ENCODE assay signal across 14 mouse cellular contexts in the genomic region with DNA sequence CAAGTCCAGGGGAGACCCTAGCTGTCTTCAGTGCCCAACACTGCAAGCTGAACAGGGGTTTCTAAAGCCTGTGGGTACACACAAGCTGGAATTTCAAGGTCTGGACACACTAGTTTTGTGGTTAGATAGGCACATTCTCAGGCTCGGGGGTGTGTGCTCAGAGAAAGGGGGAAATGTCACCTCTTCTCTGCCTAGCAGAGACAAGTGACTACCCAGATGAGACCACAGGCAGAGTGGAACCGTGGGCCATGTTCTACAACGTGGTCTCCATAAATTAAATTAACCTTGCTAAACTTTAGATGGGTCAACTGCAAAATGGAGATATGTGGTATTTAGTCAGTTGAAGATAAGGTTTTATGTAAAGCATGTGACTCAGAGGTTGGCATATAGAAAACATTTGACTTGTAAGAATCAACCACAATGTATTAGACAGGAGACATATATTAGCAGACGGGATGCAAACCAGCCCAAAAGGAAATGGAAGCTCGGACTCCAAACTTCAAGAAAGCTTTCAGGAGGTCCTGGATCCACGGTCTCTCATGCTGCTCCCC. TPM values are rescaled to one million over a fixed set of nuclear protein-coding genes. Genes with fewer than 3 reads are reported as not detected.
DNase-seq lines count a peak whose midpoint lies in the region; ATAC-seq and TF ChIP-seq lines count a peak whose summit lies in the region.
"Had no signal": no experiment of that assay in that cellular context is flagged by ENCODE, and none has a peak within 500 bp of the region (broad histone marks: within the 10 kb centered on the region; RNA-seq: fewer than 3 reads in every experiment).

No protein-coding gene starts in this region.

- H3K4me3 ChIP-seq in liver, embryonic 11.5 days (ENCODE audit: low read depth, low read length): no peak overlapping the region
- no peak overlapping the region for H3K4me3 ChIP-seq in liver, embryonic 16.5 days (ENCODE audit: low read depth, low read length)
- no peak overlapping the region for H3K4me3 ChIP-seq in stomach, postnatal 0 days (ENCODE audit: low read depth, low read length)
- no peak overlapping the region for H3K4me3 ChIP-seq in hindbrain, embryonic 16.5 days (ENCODE audit: low read length)
- H3K4me3 ChIP-seq: lung, embryonic 15.5 days; neural tube, embryonic 12.5 days had no signal

- TF ChIP-seq EP300 in stomach, postnatal 0 days (optimal IDR thresholded peaks at IDR 0.05): no peak

- H3K9me3 ChIP-seq in liver, embryonic 11.5 days (ENCODE audit: control insufficient read depth, low read length): no peaks in the 10 kb centered on the region
- no peaks in the 10 kb centered on the region for H3K9me3 ChIP-seq in liver, embryonic 16.5 days (replicated peaks; ENCODE audit: control insufficient read depth, low read length)
- H3K9me3 ChIP-seq in stomach, postnatal 0 days (ENCODE audit: control insufficient read depth, low read length): no peaks in the 10 kb centered on the region
- no peaks in the 10 kb centered on the region for H3K9me3 ChIP-seq in hindbrain, embryonic 16.5 days (ENCODE audit: control insufficient read depth, low read length)
- H3K9me3 ChIP-seq: limb, embryonic 13.5 days; lung, embryonic 15.5 days; midbrain, embryonic 13.5 days; neural tube, embryonic 12.5 days had no signal

- no peak overlapping the region for H3K4me2 ChIP-seq in liver, embryonic 11.5 days
- H3K4me2 ChIP-seq in liver, embryonic 16.5 days (ENCODE audit: low read depth, low read length): peak overlapping the region; percentile 62
- H3K4me2 ChIP-seq in stomach, postnatal 0 days (replicated peaks; ENCODE audit: low read depth): no peak overlapping the region
- no peak overlapping the region for H3K4me2 ChIP-seq in hindbrain, embryonic 16.5 days (ENCODE audit: low read length)

- ATAC-seq in liver, embryonic 11.5 days (replicated peaks; ENCODE audit: low FRiP score): 0 out of 2 replicates have a peak, but pooled peaks have one; percentile 41
- ATAC-seq in erythroid progenitor cell, adult 5-6 weeks (replicated peaks; ENCODE audit: low FRiP score, poor library complexity, severe bottlenecking): 0 out of 2 replicates have a peak, but pooled peaks have one; percentile 15
- ATAC-seq in liver, embryonic 16.5 days (ENCODE audit: low read depth): no peak
- peak; percentile 28; the same call in 1 of the 2 replicates for ATAC-seq in stomach, postnatal 0 days (ENCODE audit: low FRiP score, low TSS enrichment)
- ATAC-seq in hindbrain, embryonic 16.5 days: no peak

- DNase-seq in liver, embryonic 11.5 days (ENCODE audit: low spot score): no peak
- no peak for DNase-seq in liver
- DNase-seq in stomach, postnatal 0 days (ENCODE audit: low spot score): no peak
- DNase-seq in cerebellum, adult 8-10 months: no peak
- DNase-seq in layer of hippocampus, postnatal 25 days (ENCODE audit: extremely low spot score in 1 of 2, low spot score in 1 of 2): no peak
- DNase-seq: gastrocnemius, postnatal 36 days; heart, postnatal 36 days had no signal

- H3K36me3 ChIP-seq in liver, embryonic 11.5 days (ENCODE audit: control insufficient read depth, insufficient read depth, low read length): no peaks in the 10 kb centered on the region
- no peaks in the 10 kb centered on the region for H3K36me3 ChIP-seq in liver, embryonic 16.5 days (ENCODE audit: control insufficient read depth, insufficient read depth)
- 0 out of 2 replicates have a peak, but pooled peaks cover 2% of the 10 kb centered on the region for H3K36me3 ChIP-seq in stomach, postnatal 0 days (ENCODE audit: control insufficient read depth, insufficient read depth, low read length)
- H3K36me3 ChIP-seq in hindbrain, embryonic 16.5 days (ENCODE audit: control insufficient read depth, insufficient read depth, low read length): no peaks in the 10 kb centered on the region
- H3K36me3 ChIP-seq: lung, embryonic 15.5 days; neural tube, embryonic 12.5 days had no signal

- no peak overlapping the region for H3K9ac ChIP-seq in liver, embryonic 11.5 days (ENCODE audit: low read depth, low read length)
- H3K9ac ChIP-seq in liver, embryonic 16.5 days (ENCODE audit: low read depth, low read length): no peak overlapping the region
- no peak overlapping the region for H3K9ac ChIP-seq in stomach, postnatal 0 days (ENCODE audit: low read length)
- no peak overlapping the region for H3K9ac ChIP-seq in hindbrain, embryonic 16.5 days (ENCODE audit: low read depth, low read length)
- H3K9ac ChIP-seq: lung, embryonic 15.5 days; neural tube, embryonic 12.5 days had no signal

- no peak for TF ChIP-seq CTCF in stomach, postnatal 0 days (IDR thresholded peaks at IDR 0.05; ENCODE audit: low read depth)

- H3K4me1 ChIP-seq in liver, embryonic 11.5 days (replicated peaks; ENCODE audit: control insufficient read depth, insufficient read depth, low read length): peaks cover 15% of the 10 kb centered on the region
- peaks cover 18% of the 10 kb centered on the region for H3K4me1 ChIP-seq in liver, embryonic 16.5 days (ENCODE audit: control insufficient read depth, low read depth, low read length)
- H3K4me1 ChIP-seq in stomach, postnatal 0 days (replicated peaks; ENCODE audit: control insufficient read depth, insufficient read depth): 0 out of 2 replicates have a peak, but pooled peaks cover 4% of the 10 kb centered on the region
- H3K4me1 ChIP-seq in hindbrain, embryonic 16.5 days (ENCODE audit: control insufficient read depth, insufficient read depth, low read depth, low read length): no peaks in the 10 kb centered on the region

- 46% methylated on average over 6 of the region's 6 CpGs for WGBS in liver, embryonic 11.5 days
- 21% methylated on average over 6 of the region's 6 CpGs for WGBS in liver, embryonic 16.5 days (ENCODE audit: insufficient replicate concordance)
- 57% methylated on average over 6 of the region's 6 CpGs for WGBS in stomach, postnatal 0 days
- WGBS in hindbrain, embryonic 16.5 days: 90% methylated on average over 6 of the region's 6 CpGs

- H3K27ac ChIP-seq in liver, embryonic 11.5 days (ENCODE audit: low read depth, low read length): no peak overlapping the region
- no peak overlapping the region for H3K27ac ChIP-seq in liver, embryonic 16.5 days (ENCODE audit: low read length)
- H3K27ac ChIP-seq in stomach, postnatal 0 days (replicated peaks): no peak overlapping the region
- H3K27ac ChIP-seq in hindbrain, embryonic 16.5 days (ENCODE audit: low read depth, low read length): no peak overlapping the region
- H3K27ac ChIP-seq: limb, embryonic 13.5 days; lung, embryonic 15.5 days; midbrain, embryonic 13.5 days; neural tube, embryonic 12.5 days had no signal

- H3K27me3 ChIP-seq in liver, embryonic 11.5 days (replicated peaks; ENCODE audit: control insufficient read depth, insufficient read depth, low read length): no peaks in the 10 kb centered on the region
- no peaks in the 10 kb centered on the region; the same call in 1 of the 2 replicates for H3K27me3 ChIP-seq in liver, embryonic 16.5 days (ENCODE audit: control insufficient read depth, insufficient read depth, low read depth, low read length)
- no peaks in the 10 kb centered on the region for H3K27me3 ChIP-seq in stomach, postnatal 0 days (ENCODE audit: control insufficient read depth, insufficient read depth, low read length)
- no peaks in the 10 kb centered on the region for H3K27me3 ChIP-seq in hindbrain, embryonic 16.5 days (replicated peaks; ENCODE audit: control insufficient read depth, insufficient read depth, low read length)
- H3K27me3 ChIP-seq: lung, embryonic 15.5 days; midbrain, embryonic 13.5 days had no signal

RNA-seq across cellular contexts. Expression of a gene that starts 13.1 kb away (rescaled TPM):
- 10.9 and 12.0 TPM in 2 replicates for polyA plus RNA-seq in liver, embryonic 11.5 days (2014; fragmentation: Nextera tagmentation; extraction: Ambion mirVana)
- 5.0 and 14.4 TPM in 2 replicates for total RNA-seq in erythroid progenitor cell, adult 5-6 weeks (2015; ENCODE audit: low replicate concordance)
- 3.9 and 29.2 TPM in 2 replicates for total RNA-seq in erythroid progenitor cell, adult 5-6 weeks (2017; ENCODE audit: low replicate concordance)
- polyA plus RNA-seq in liver, embryonic 16.5 days (2015; fragmentation: Nextera tagmentation; extraction: Ambion mirVana): 10.4 and 11.8 TPM in 2 replicates
- 29.7 and 30.2 TPM in 2 replicates for polyA plus RNA-seq in stomach, postnatal 0 days (2015; fragmentation: Nextera tagmentation; extraction: Ambion mirVana)
- total RNA-seq in layer of hippocampus, postnatal 25 days (2021): 1 to 10 TPM; 1.1 to 1.9 TPM
- 3.4 and 5.0 TPM in 2 replicates for polyA plus RNA-seq in hindbrain, embryonic 16.5 days (2015; fragmentation: Nextera tagmentation; extraction: Ambion mirVana)

Comparison
In these comparisons a context has a peak if more than half of its experiments do, and no peak if none do; other contexts are left out.
1. ATAC-seq: peak in liver, embryonic 11.5 days (single experiment), erythroid progenitor cell, adult 5-6 weeks (single experiment) and stomach, postnatal 0 days (single experiment); none in liver, embryonic 16.5 days (single experiment) and hindbrain, embryonic 16.5 days (single experiment).